Mouse (Mus musculus): ENCODE measurements around the gene Cntn3. TPM values are rescaled to one million over a fixed set of nuclear protein-coding genes. Genes with fewer than 3 reads are reported as not detected.

Gene Cntn3
- polyA plus RNA-seq, 1 experiment from 2014 or later, result 0.92 TPM

- no peaks in the 10 kb centered on the region for H3K36me3 ChIP-seq (replicated peaks)
- H3K9ac ChIP-seq, result no peak overlapping the region
- H3K4me1 ChIP-seq (replicated peaks), result no peaks in the 10 kb centered on the region
- no peak for ATAC-seq (ENCODE audit: insufficient read depth)
- H3K9me3 ChIP-seq (replicated peaks), result no peaks in the 10 kb centered on the region
- H3K27me3 ChIP-seq, result no peaks in the 10 kb centered on the region
- WGBS (ENCODE audit: insufficient replicate concordance), result 27% methylated on average over 1 of the region's 1 CpGs
- H3K4me3 ChIP-seq (replicated peaks), result no peak overlapping the region
- H3K27ac ChIP-seq (replicated peaks), result no peak overlapping the region
- H3K4me2 ChIP-seq, result no peak overlapping the region
These were observed 341.9 kb downstream of the Cntn3 start for GRCm38 (mm10) chr6:102231015-102231414.

GRCm38 (mm10) chr6:102186316-102186715 lies 386.6 kb downstream of the Cntn3 start:
- Histone ChIP-seq H3K9me3 (replicated peaks) (no peaks in the 10 kb centered on the region), H3K9ac (no peak overlapping the region), H3K36me3 (replicated peaks) (no peaks in the 10 kb centered on the region), H3K4me2 (no peak overlapping the region), H3K27me3 (no peaks in the 10 kb centered on the region), H3K4me3 (replicated peaks) (no peak overlapping the region), H3K4me1 (replicated peaks) (no peaks in the 10 kb centered on the region), H3K27ac (replicated peaks) (no peak overlapping the region)
- 35% methylated on average over 1 of the region's 1 CpGs for WGBS (ENCODE audit: insufficient replicate concordance)
- no peak for ATAC-seq (ENCODE audit: insufficient read depth)

GRCm38 (mm10) chr6:102170913-102171312 lies 402.0 kb downstream of the Cntn3 start:
- H3K9ac ChIP-seq, result no peak overlapping the region
- 32% methylated on average over 6 of the region's 6 CpGs for WGBS (ENCODE audit: insufficient replicate concordance)
- no peak for ATAC-seq (ENCODE audit: insufficient read depth)

GRCm38 (mm10) chr6:102161186-102161585 lies 411.7 kb downstream of the Cntn3 start:
- Histone ChIP-seq H3K4me3 (replicated peaks) (no peak overlapping the region), H3K36me3 (replicated peaks) (no peaks in the 10 kb centered on the region), H3K4me2 (no peak overlapping the region), H3K27me3 (no peaks in the 10 kb centered on the region), H3K27ac (replicated peaks) (no peak overlapping the region), H3K9me3 (replicated peaks) (no peaks in the 10 kb centered on the region), H3K4me1 (replicated peaks) (no peaks in the 10 kb centered on the region), H3K9ac (no peak overlapping the region)
- 65% methylated on average over 3 of the region's 3 CpGs for WGBS (ENCODE audit: insufficient replicate concordance)
- no peak for ATAC-seq (ENCODE audit: insufficient read depth)

More at GRCm38 (mm10) chr6:102170913-102171312, 402.0 kb downstream of the Cntn3 start:
- H3K36me3 ChIP-seq (replicated peaks), result no peaks in the 10 kb centered on the region
- no peak overlapping the region for H3K4me2 ChIP-seq
- H3K27me3 ChIP-seq, result no peaks in the 10 kb centered on the region
- no peaks in the 10 kb centered on the region for H3K4me1 ChIP-seq (replicated peaks)
- no peaks in the 10 kb centered on the region for H3K9me3 ChIP-seq (replicated peaks)
- H3K4me3 ChIP-seq (replicated peaks), result no peak overlapping the region
- H3K27ac ChIP-seq (replicated peaks), result no peak overlapping the region

GRCm38 (mm10) chr6:102121676-102122075 lies 451.2 kb downstream of the Cntn3 start:
- H3K4me1 ChIP-seq (replicated peaks), result no peaks in the 10 kb centered on the region
- no peak overlapping the region for H3K4me3 ChIP-seq (replicated peaks)
- H3K36me3 ChIP-seq (replicated peaks), result no peaks in the 10 kb centered on the region
- no peaks in the 10 kb centered on the region for H3K27me3 ChIP-seq
- H3K4me2 ChIP-seq, result no peak overlapping the region
- H3K27ac ChIP-seq (replicated peaks), result no peak overlapping the region
- no peaks in the 10 kb centered on the region for H3K9me3 ChIP-seq (replicated peaks)
- WGBS (ENCODE audit: insufficient replicate concordance), result 62% methylated on average over 4 of the region's 4 CpGs
- H3K9ac ChIP-seq, result no peak overlapping the region
- ATAC-seq (ENCODE audit: insufficient read depth), result no peak

GRCm38 (mm10) chr6:102120003-102120402 lies 452.9 kb downstream of the Cntn3 start:
- H3K4me3 ChIP-seq (replicated peaks), result no peak overlapping the region
- H3K27ac ChIP-seq (replicated peaks), result no peak overlapping the region
- no peaks in the 10 kb centered on the region for H3K9me3 ChIP-seq (replicated peaks)
- H3K27me3 ChIP-seq, result no peaks in the 10 kb centered on the region
- H3K9ac ChIP-seq, result no peak overlapping the region
- WGBS (ENCODE audit: insufficient replicate concordance), result 46% methylated on average over 2 of the region's 2 CpGs
- H3K36me3 ChIP-seq (replicated peaks), result no peaks in the 10 kb centered on the region
- ATAC-seq (ENCODE audit: insufficient read depth), result no peak
- H3K4me2 ChIP-seq, result no peak overlapping the region
- H3K4me1 ChIP-seq (replicated peaks), result no peaks in the 10 kb centered on the region

GRCm38 (mm10) chr6:102113629-102114028 lies 459.3 kb downstream of the Cntn3 start:
- no peaks in the 10 kb centered on the region for H3K4me1 ChIP-seq (replicated peaks)
- H3K36me3 ChIP-seq (replicated peaks), result no peaks in the 10 kb centered on the region
- WGBS (ENCODE audit: insufficient replicate concordance), result 48% methylated on average over 2 of the region's 2 CpGs
- no peak for ATAC-seq (ENCODE audit: insufficient read depth)
- H3K4me3 ChIP-seq (replicated peaks), result no peak overlapping the region
- no peak overlapping the region for H3K9ac ChIP-seq
- no peak overlapping the region for H3K4me2 ChIP-seq
- H3K27ac ChIP-seq (replicated peaks), result no peak overlapping the region
- H3K9me3 ChIP-seq (replicated peaks), result no peaks in the 10 kb centered on the region
- no peaks in the 10 kb centered on the region for H3K27me3 ChIP-seq

Data from liver, embryonic 15.5 days (tissue).